13 mouse cellular contexts compared by ENCODE assay signal in genomic region chr7:144936311-144936880, GRCm38 (mm10). TPM values are rescaled to one million over a fixed set of nuclear protein-coding genes. Genes with fewer than 3 reads are reported as not detected.
DNase-seq lines count a peak whose midpoint lies in the region; ATAC-seq and TF ChIP-seq lines count a peak whose summit lies in the region.
"Had no signal": no experiment of that assay in that cellular context is flagged by ENCODE, and none has a peak within 500 bp of the region (broad histone marks: within the 10 kb centered on the region; RNA-seq: fewer than 3 reads in every experiment).

No protein-coding gene starts in this region.

- peak overlapping the region; percentile 10; the same call in 1 of the 2 replicates for H3K4me2 ChIP-seq in neural tube, embryonic 11.5 days (ENCODE audit: low read depth)
- H3K4me2 ChIP-seq in hindbrain, embryonic 16.5 days (ENCODE audit: low read length): no peak overlapping the region
- peak overlapping the region; percentile 12; the same call in 1 of the 2 replicates for H3K4me2 ChIP-seq in midbrain, postnatal 0 days (ENCODE audit: low read depth, low read length, poor library complexity, severe bottlenecking)

- no peaks in the 10 kb centered on the region for H3K9me3 ChIP-seq in neural tube, embryonic 11.5 days (ENCODE audit: control insufficient read depth, low read length)
- H3K9me3 ChIP-seq in hindbrain, embryonic 16.5 days (ENCODE audit: control insufficient read depth, low read length): no peaks in the 10 kb centered on the region
- H3K9me3 ChIP-seq in midbrain, postnatal 0 days (ENCODE audit: low read length): no peaks in the 10 kb centered on the region

- TF ChIP-seq CTCF in midbrain, postnatal 0 days (IDR thresholded peaks at IDR 0.05): no peak

- H3K36me3 ChIP-seq in neural tube, embryonic 11.5 days (ENCODE audit: control insufficient read depth, insufficient read depth, low read length): peaks cover 22% of the 10 kb centered on the region
- no peaks in the 10 kb centered on the region for H3K36me3 ChIP-seq in hindbrain, embryonic 16.5 days (ENCODE audit: control insufficient read depth, insufficient read depth, low read length)
- 0 out of 2 replicates have a peak, but pooled peaks cover 2% of the 10 kb centered on the region for H3K36me3 ChIP-seq in midbrain, postnatal 0 days (ENCODE audit: insufficient read depth, low read length)

- no peak overlapping the region for H3K27ac ChIP-seq in neural tube, embryonic 11.5 days (ENCODE audit: low read depth, low read length)
- H3K27ac ChIP-seq in hindbrain, embryonic 16.5 days (ENCODE audit: low read depth, low read length): no peak overlapping the region
- H3K27ac ChIP-seq in midbrain, postnatal 0 days (ENCODE audit: low read depth, low read length): no peak overlapping the region

- no peak overlapping the region for H3K9ac ChIP-seq in neural tube, embryonic 11.5 days (ENCODE audit: low read length)
- H3K9ac ChIP-seq in hindbrain, embryonic 16.5 days (ENCODE audit: low read depth, low read length): peak overlapping the region; percentile 43; the same call in 1 of the 2 replicates
- H3K9ac ChIP-seq in midbrain, postnatal 0 days (replicated peaks; ENCODE audit: low read length, poor library complexity, severe bottlenecking): no peak overlapping the region

- H3K4me1 ChIP-seq in neural tube, embryonic 11.5 days (ENCODE audit: control insufficient read depth, insufficient read depth, low read length): peaks cover 25% of the 10 kb centered on the region
- peaks cover 40% of the 10 kb centered on the region for H3K4me1 ChIP-seq in hindbrain, embryonic 16.5 days (ENCODE audit: control insufficient read depth, insufficient read depth, low read depth, low read length)
- peaks cover 5% of the 10 kb centered on the region; the same call in 1 of the 2 replicates for H3K4me1 ChIP-seq in midbrain, postnatal 0 days (ENCODE audit: insufficient read depth, low read length)

- H3K27me3 ChIP-seq in neural tube, embryonic 11.5 days (ENCODE audit: control insufficient read depth, insufficient read depth, low read length): 0 out of 2 replicates have a peak, but pooled peaks cover 2% of the 10 kb centered on the region
- peaks cover 10% of the 10 kb centered on the region for H3K27me3 ChIP-seq in hindbrain, embryonic 16.5 days (replicated peaks; ENCODE audit: control insufficient read depth, insufficient read depth, low read length)
- peaks cover 17% of the 10 kb centered on the region; the same call in 1 of the 2 replicates for H3K27me3 ChIP-seq in midbrain, postnatal 0 days (ENCODE audit: insufficient read depth, low read length)

- no peak overlapping the region for H3K4me3 ChIP-seq in neural tube, embryonic 11.5 days (ENCODE audit: low read depth, low read length)
- no peak overlapping the region for H3K4me3 ChIP-seq in hindbrain, embryonic 16.5 days (ENCODE audit: low read length)
- no peak overlapping the region for H3K4me3 ChIP-seq in midbrain, postnatal 0 days (ENCODE audit: low read depth, low read length)

- peak; percentile 92 for DNase-seq in heart, adult 11 months
- no peak for DNase-seq in heart, adult 8-10 months (ENCODE audit: low spot score)
- DNase-seq in neural tube, embryonic 11.5 days (ENCODE audit: low spot score): no peak
- no peak for DNase-seq in neural tube, embryonic 10.5 days (ENCODE audit: extremely low spot score, low spot score)
- DNase-seq in midbrain, postnatal 0 days (ENCODE audit: low spot score): no peak
- DNase-seq in left cerebral cortex, postnatal 10 days (ENCODE audit: extremely low spot score in 1 of 2, low spot score in 2 of 2): no peak
- DNase-seq: thymus, adult 18-20 months had no signal

- intact Hi-C loops in left cerebral cortex, postnatal 10 days (cut with DNase I): no loop called here

- WGBS in neural tube, embryonic 11.5 days: 91% methylated on average over 4 of the region's 4 CpGs
- 83% methylated on average over 4 of the region's 4 CpGs for WGBS in hindbrain, embryonic 16.5 days
- 85% methylated on average over 4 of the region's 4 CpGs for WGBS in midbrain, postnatal 0 days

- no peak for ATAC-seq in neural tube, embryonic 11.5 days (ENCODE audit: insufficient read depth, low FRiP score, low TSS enrichment)
- no peak for ATAC-seq in hindbrain, embryonic 16.5 days
- ATAC-seq in midbrain, postnatal 0 days (ENCODE audit: low FRiP score): no peak
- ATAC-seq: CD4-positive, CD25-positive, alpha-beta regulatory T cell, adult 4 months had no signal

RNA-seq across cellular contexts. Expression of gene Ccnd1, which starts 3.3 kb away (rescaled TPM):
- 10 to 100 TPM; 30.1 to 64.0 (median 45.1) TPM for total RNA-seq in heart, adult 8-10 months (2022)
- 201 and 213 TPM in 2 replicates for polyA plus RNA-seq in neural tube, embryonic 11.5 days (2014; fragmentation: Nextera tagmentation; extraction: Ambion mirVana)
- polyA plus RNA-seq in hindbrain, embryonic 16.5 days (2015; fragmentation: Nextera tagmentation; extraction: Ambion mirVana): 31.0 and 33.5 TPM in 2 replicates
- 26.3 and 32.8 TPM in 2 replicates for total RNA-seq in midbrain, postnatal 0 days (2014; rRNA removed)
- polyA plus RNA-seq in midbrain, postnatal 0 days (2015; fragmentation: Nextera tagmentation; extraction: Ambion mirVana): 17.9 and 18.5 TPM in 2 replicates
- total RNA-seq in left cerebral cortex, postnatal 10 days (2021): 10 to 100 TPM; 28.1 to 37.0 TPM

RNA-seq across cellular contexts. Expression of gene LTO1, which starts 21.5 kb away (rescaled TPM):
- 10 to 100 TPM; 14.6 to 18.2 (median 17.4) TPM for total RNA-seq in heart, adult 8-10 months (2022)
- polyA plus RNA-seq in neural tube, embryonic 11.5 days (2014; fragmentation: Nextera tagmentation; extraction: Ambion mirVana): 28.1 and 29.1 TPM in 2 replicates
- 29.7 and 32.5 TPM in 2 replicates for polyA plus RNA-seq in hindbrain, embryonic 16.5 days (2015; fragmentation: Nextera tagmentation; extraction: Ambion mirVana)
- 19.2 and 19.8 TPM in 2 replicates for total RNA-seq in midbrain, postnatal 0 days (2014; rRNA removed)
- 17.9 and 18.9 TPM in 2 replicates for polyA plus RNA-seq in midbrain, postnatal 0 days (2015; fragmentation: Nextera tagmentation; extraction: Ambion mirVana)
- 10 to 100 TPM; 25.0 to 28.4 TPM for total RNA-seq in left cerebral cortex, postnatal 10 days (2021)

RNA-seq across cellular contexts. Expression of gene Fgf15, which starts 40.1 kb away (rescaled TPM):
- not detected for total RNA-seq in heart, adult 8-10 months (2022)
- 48.6 and 53.3 TPM in 2 replicates for polyA plus RNA-seq in neural tube, embryonic 11.5 days (2014; fragmentation: Nextera tagmentation; extraction: Ambion mirVana)
- polyA plus RNA-seq in hindbrain, embryonic 16.5 days (2015; fragmentation: Nextera tagmentation; extraction: Ambion mirVana): 22.7 and 23.6 TPM in 2 replicates
- total RNA-seq in midbrain, postnatal 0 days (2014; rRNA removed): 7.9 and 9.3 TPM in 2 replicates
- 3.8 and 5.1 TPM in 2 replicates for polyA plus RNA-seq in midbrain, postnatal 0 days (2015; fragmentation: Nextera tagmentation; extraction: Ambion mirVana)
- total RNA-seq in left cerebral cortex, postnatal 10 days (2021): not detected
- total RNA-seq: adrenal gland, postnatal 14 days; gastrocnemius, postnatal 10 days; layer of hippocampus, postnatal 25 days had no signal
- polyA plus RNA-seq: CD4-positive, CD25-positive, alpha-beta regulatory T cell, adult 4 months; kidney, adult 2 months had no signal
